Mouse (Mus musculus) T-cell, adult 2 months (primary cell): Measurements from ENCODE around the gene Slc30a2.
"Not testable (repeated sequence)": the region's sequence is repeated elsewhere in the genome, so short reads cannot be mapped to it uniquely, and the experiment has no call there.

Experiments used
- DNase-seq: peaks from one replicate; pipeline ENCODE4 v3.0.0; 2022; ENCODE audit warnings: low spot score

Slc30a2 gene

DNA sequence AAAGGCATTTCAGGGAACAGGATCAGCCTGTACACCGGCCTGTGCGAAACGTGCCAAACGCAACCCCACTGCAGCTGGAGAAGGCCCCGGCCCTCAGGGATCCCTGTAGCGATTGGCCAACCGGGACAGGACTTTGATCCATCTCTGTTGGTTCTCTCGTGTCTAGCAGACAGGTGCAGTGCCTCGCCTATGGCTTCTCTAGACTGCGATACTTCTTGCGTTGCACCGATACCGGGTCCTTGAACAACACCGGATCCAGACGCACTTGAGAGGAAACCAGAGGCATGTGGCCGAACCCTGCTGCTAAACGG is 14.4 kb downstream of the Slc30a2 start:
- no peak for DNase-seq

DNA sequence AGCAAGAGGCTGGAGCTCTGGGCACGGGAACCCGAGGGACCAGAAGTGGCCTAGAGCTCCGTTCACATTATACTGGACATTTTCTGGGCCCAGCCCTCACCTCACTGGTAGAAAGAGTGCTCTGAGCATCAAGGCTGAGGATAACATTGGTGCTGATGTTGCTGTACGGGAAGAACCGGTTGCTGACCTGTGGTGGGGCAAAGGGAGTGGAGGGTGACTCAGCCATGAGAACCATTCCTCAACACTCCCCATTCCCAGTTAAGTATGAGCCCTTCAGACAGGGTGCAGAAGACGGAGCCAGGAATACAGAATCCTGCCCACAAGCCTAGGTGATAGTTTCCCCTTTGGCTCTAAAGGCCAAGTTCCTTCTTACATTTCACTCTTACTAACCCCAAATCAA is 16.7 kb downstream of the Slc30a2 start:
- no peak for DNase-seq

DNA sequence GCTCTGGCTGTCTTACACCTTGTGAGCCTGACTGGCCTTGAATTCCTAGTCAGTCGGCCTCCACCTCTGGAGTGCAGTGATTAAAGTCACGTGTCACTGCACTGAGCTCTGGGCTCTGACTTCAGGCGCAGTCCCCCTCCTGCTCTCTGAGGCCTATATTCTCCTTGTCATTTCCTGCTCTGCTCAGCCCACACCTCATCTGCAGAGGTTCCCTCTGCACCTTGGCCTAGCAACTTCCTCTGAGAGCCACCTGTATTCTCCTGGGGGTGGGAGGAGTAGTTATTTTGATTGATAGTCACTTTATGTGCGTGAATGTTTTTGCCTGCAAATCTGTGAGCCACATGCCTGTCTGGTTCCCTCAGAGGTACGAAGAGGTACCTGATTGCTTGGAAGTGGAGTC is 18.2 kb downstream of the Slc30a2 start:
- peak; percentile 65 for DNase-seq

DNA sequence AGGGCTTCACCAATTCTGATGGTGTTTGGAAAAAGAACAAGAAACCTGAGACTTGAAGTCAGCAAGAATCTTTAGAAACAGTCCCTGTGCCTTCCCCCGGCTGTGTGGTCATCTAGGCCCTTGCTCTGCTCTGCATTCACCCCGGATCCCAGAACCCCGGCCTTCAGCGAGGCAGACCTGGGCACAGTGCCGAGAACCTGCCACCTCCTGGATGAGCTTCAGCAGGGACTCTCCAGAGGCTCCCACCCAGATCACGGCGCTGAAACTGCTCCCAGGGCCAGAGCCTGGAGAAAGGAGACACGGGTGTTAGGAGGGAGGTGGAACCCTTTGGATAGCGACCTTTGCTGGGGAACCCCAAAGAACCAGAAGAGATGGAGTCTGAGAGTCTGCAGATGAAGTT is 19.1 kb downstream of the Slc30a2 start:
- no peak for DNase-seq

DNA sequence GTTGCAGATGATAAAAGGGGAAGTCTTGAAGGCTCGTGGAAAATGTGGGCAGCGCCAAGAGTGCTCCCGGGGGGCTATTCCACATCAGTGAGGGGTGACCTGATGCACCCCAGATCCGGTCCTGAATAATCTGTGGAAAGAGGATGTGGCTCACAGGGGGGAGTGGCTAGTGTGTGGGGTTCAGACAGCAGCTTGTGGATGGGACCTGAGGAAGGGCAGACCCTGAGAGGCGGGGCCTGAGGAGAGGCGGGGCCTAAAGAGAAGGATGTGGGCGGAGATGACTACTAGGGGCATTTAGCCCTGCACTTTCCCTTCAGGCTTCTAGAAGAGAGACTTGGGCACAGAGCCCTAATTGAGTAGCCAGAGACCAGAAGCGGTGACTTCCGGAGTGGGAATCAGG is 19.6 kb downstream of the Slc30a2 start:
- peak; percentile 72 for DNase-seq

DNA sequence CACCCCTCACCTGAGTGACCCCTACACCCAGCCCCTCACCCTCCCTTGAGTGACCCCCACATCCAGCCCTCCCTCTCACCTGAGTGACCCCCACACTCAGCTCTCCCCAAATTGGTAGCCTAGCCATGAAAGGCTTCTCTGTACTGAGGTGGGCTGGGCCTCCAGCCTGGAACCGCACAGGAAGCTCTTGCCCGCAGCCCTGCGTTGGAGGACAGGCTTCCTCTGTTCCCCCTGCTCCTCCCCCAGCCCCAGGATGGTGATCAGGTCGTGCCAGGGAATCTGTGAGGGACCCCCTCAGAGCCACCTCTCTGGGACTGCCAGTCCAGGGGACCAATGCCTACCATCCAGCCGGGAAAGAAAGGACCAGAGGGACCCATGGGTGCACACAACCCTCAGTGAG is 22.3 kb downstream of the Slc30a2 start:
- DNase-seq, result peak; percentile 33

DNA sequence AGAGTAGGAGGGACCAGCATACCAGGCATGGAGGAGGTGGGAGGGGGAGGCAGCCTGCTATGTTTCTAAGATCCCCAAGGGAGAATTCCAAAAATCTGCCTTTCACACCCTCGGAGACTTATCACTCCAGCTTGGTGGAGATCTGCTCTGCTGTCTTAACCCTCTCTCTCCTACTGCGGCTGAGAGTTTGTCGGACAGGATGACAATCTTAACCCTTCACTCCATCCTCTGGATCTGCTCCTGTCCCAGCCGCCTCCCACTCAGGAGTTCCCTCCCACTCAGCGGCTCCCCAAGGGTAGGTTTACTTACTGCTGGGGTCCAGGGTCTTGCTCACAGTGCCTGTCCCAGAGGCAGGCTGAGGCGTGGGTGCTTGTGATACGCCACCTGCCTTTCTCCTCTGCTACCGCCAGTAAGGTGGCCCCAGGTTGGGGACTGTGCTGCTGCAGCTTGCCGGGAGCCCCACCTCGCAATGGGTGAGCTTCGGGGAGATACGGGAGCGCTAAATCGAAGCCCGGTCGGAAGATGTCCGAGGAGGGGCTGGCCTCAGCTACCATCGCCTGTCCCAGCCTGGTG is 27.8 kb downstream of the Slc30a2 start:
- DNase-seq, result no peak

DNA sequence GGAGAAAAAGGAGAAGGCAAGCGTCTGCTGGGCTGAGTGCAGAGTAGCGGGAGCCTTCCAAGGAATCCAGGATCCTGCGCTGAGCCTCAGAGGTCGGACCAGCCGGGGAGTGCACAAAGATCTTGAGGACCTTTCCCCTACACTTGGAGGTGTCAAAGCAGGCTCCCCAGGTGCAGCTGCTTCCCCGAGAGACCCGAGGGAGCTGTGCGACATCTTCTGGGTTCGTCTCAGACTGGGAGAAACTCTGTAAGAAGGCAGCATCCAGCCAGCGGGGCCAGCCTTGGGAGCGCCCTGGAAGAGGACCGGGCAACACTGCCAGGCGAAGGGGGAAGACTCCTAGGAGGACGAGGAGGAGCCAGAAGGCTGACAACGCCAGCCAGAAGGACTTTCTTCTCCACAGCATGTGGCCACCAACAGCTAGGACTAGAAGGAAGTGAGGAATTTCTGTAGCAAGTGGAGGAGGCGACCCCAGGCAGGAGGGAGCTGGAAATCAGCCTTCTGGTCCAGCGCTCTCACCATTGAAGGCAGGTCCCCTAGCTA is 28.4 kb downstream of the Slc30a2 start:
- DNase-seq, result no peak

DNA sequence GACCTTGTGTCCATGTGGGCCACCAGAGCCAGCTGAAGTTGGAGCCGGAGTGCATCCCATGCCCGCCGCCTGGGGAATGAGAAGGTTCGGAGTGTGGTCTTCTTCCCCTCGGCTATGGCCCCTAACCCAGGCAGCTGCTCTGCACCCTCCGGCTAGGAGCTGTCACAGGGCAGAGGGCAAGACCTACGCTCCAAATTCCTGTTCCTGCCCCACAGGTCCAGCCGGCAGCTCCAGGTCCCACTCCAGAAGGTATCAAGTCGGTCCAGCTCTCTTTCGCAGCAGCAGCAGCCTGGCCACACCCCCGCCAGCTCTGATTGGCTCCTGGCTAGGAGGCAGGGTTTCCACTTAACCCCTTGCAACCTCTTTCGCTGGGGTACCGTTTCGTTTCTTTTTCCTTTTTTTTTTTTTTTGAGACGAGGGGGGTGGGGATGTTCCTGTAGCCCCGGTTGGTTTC is 29.3 kb downstream of the Slc30a2 start:
- peak; percentile 61 for DNase-seq

DNA sequence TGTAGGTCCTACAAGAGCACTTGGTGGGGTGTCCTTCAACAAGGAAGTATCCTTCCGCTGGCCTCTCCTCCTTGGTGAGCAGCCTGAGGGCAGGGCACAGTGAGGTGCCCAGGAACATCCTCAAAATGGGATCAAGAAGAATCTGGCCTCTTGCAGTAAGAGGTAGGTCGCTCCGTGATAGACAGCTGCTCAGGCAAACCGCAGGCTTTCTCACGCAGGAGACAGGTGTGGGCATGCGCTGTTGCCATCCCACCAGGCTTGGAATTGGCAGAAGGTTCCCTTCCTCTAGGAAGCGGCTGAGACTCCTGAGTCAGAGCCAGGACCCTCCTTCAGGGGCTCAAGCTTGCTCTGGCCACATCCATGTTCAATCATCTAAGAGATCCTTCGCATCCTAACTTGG is 30.3 kb downstream of the Slc30a2 start:
- DNase-seq, result no peak

DNA sequence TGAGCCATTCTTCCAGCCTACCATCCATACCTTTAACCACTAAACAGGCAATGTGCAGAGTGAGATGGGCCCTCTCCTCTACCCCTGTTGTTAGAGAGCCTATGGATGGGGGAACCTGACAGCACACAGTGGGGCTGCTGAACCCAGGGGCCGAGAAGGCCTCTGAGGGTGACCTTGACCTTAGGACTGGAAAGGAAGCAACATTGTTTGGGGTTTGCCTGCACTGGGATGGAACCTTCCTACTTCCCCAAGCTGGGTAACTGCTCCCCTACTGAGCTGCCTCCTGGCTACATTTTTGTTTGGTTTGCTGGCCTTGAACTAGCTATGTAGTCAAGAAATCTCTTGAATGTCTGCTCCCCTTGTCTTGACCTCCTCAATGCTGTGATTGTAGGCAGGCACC is 31.3 kb downstream of the Slc30a2 start:
- DNase-seq, result no peak

DNA sequence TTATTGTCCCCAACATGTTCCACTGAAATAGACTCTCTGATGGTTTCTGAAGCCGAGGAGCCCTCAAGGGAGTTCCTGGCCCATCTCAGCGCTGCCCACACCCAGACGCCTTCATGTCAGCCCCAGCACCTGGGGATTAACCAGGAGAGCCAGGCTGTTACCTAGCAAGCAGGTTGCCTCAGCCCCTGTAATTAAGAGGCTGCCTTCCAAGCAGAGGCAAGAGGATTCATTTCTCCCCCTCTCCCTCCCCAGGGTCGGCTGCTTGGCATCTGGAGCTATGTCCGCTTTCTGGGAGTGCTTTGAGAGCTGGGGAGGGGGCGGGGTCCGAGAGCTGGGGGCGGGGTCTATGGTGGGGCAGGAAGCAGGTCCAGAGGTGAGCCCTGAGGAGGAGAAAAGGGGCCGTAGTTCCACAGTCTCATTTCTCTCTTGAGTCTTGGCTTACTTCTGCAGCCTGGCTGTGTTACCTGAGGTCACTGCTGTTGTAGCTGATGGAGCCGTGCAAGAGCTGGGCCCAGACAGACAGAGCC is 35.2 kb downstream of the Slc30a2 start:
- DNase-seq, result no peak

DNA sequence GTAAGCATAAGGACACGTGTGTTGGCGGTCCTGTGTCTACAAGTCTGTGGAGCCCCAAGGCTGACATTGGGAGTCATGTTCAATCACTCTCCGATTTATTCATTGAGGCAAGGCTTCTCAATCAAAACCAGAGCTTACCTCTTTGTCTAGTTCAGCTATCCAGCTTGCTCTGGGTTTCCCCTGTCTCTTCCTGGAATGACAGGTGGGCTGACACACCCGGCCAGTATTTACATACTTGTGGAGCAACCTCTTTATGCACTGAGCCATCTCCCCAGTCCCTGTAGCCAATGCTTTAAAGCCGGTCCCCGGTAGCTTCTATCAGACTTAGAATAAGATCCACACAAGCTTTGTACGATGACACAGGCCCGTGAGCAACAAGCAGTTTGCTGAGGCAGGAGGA is 36.5 kb downstream of the Slc30a2 start:
- no peak for DNase-seq

DNA sequence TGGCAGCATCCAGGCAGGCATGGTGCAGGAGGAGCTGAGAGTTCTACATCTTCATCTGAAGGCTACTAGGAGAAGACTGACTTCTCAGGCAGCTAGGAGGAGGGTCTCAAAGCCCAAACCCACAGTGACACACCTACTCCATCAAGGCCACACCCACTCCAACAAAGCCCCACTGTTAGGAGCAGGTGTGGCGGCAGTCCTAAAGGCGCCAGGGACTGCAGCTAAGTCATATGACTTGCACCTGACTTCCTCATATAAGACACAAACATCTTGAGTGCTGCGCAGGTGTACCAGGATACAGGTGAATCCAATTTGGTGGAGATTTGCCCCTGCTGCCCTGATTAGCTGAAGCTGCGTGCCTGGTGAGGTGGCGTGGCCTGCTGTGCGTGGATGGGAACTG is 40.8 kb downstream of the Slc30a2 start, which contains the start of gene Extl1:
TSS of gene Extl1 (minus strand) at position 101 of the 400 bp plus-strand sequence.
- DNase-seq, result not testable (repeated sequence)

DNA sequence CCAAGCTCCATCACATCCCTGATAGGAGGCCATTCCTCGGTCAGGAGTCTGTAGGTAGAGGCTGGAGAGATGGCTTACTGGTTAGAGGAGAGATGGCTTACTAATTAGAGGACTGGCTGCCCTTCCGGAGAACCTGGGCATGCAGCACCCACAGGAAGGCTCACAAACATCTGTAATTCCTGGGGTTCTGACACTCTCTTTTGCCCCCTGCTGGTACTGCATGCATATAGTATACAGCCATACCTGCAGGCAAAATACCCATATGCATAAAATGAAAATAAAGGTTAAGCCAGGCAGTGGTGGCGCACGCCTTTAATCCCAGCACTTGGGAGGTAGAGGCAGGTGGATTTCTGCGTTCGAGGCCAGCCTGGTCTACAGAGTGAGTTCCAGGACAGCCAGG is 44.3 kb downstream of the Slc30a2 start:
- DNase-seq, result peak; percentile 44

DNA sequence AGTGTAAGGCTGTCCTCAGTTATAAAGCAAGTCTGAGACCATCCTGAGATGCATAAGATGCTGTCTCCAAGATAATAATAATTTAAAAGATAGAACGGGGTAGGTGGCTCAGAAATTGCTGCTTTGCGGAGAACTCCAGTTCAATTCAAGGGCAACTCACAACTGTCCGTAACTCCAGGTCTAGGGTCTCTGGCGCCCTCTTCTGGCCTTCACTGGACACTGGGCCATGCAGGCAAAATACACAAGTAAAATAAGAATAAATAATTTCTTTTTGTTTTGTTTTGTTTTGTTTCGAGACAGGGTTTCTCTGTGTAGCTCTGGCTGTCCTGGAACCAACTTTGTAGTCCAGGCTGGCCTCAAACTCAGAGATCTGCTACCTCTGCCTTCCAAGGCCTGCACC is 45.4 kb downstream of the Slc30a2 start:
- peak; percentile 70 for DNase-seq

DNA sequence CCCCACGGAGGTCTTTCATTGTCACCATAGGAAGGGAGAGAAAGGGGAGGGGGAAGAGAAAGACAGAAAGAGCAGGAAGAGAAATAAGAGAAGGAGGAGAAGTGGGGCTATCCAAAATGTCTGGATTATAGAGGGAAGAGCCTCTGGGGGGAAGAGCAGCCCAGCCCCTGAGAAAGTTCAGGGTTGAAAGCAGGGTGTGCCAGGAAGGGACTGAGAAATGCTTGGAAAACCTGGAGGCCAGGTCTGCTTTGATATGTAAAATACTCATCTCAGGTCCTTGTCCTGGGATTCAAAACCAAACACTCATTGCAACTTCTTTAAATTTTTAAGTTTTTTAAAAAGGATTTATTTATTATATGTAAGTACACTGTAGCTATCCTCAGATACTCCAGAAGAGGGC is 48.7 kb downstream of the Slc30a2 start:
- DNase-seq, result no peak

DNA sequence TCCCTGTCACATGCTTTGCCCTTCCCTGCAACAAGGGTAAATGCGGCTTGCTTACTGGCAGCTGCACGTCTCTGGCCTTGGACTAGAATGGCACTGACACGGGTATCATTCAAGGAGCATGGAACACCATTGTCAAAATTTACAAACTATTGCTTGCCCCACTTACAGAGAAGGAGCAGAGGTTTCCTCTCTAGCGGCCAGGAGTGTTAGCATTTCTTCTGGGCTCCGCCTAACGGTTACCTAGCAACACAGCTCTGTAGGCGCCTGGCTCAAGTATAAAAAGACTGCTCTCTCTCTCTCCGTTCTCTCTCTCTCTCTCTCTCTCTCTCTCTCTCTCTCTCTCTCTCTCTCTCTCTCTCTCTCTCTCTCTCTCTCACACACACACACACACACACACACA is 49.6 kb downstream of the Slc30a2 start:
- DNase-seq, result peak; percentile 51

DNA sequence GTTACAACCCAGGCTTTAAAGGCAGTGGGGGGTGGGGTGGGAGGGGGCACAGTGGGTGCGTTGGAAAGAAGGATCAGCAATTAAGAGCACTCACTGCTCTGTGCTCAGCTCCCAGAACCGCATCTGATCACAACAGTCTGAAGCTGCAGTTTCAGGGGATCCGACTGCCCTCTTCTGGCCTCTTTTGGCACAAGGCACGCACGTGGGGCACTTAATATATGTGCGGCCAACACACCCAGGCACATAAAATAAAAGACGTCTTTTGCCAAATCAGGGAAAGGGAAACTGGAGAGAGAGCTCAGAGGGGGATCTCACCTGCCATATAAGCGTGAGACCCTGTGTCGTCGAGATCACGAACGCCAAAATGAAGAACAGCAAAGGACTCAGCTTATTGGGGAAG is 50.0 kb downstream of the Slc30a2 start:
- DNase-seq, result peak; percentile 19

DNA sequence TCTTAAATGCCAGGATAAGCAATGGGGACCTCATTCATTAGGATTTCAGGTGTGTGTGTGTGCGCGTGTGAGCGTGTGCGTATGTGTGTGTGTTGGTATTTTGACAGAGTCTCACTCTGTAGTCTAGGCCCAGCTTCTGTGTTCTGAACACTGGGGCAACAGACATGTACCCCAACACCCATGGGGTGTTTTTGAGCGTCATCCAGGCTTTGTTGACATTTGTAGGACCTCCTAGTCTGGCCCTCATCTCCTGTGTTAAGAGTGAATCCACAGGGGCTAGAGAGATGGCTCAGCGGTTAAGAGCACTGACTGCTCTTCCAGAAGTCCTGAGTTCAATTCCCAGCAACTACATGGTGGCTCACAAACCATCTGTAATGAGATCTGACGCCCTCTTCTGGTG is 52.2 kb downstream of the Slc30a2 start:
- DNase-seq, result no peak

DNA sequence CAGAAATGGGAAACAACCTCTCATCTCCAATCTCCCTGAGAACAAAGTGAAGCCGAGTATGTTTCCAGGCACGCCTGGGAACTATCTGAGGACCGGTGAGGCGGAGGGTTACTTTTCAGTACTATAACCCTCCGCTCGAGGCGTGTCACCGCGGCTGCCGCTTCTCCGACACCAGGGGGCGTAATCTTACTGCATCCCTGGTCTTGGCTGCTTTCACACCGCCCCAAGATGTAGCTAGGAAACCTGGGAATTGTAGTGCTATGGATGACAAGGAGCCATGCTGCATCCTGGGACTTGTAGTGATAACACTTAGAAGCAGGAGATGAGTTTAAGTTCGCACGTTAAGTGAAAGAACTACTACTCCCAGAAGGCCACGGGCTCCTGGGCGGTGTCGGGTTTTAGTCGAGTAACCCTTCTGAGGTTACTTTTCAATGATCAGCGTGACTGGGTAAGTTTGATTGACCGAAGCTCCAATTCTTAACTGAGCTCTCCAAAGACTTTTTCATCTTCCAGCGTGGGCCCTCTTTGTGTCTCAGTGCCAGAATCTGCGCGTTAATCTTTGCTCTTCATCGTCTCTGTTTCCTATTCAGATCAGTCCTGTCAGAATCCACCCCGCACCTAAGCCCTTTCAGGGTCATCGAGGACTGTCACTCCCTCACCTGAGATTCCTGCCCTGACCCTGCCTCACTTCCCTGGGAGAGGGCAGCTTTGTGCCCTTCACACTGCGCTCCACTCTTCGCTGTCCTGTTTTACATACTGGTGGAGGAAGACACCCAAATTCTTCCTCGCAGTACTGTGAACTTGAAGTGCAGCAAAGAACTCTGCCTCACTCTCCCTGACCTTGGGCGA is 53.2 kb downstream of the Slc30a2 start, which contains the start of gene Pafah2:
TSS of gene Pafah2 (plus strand) at position 344 of the 849 bp plus-strand sequence.
- peak; percentile 95 for DNase-seq

DNA sequence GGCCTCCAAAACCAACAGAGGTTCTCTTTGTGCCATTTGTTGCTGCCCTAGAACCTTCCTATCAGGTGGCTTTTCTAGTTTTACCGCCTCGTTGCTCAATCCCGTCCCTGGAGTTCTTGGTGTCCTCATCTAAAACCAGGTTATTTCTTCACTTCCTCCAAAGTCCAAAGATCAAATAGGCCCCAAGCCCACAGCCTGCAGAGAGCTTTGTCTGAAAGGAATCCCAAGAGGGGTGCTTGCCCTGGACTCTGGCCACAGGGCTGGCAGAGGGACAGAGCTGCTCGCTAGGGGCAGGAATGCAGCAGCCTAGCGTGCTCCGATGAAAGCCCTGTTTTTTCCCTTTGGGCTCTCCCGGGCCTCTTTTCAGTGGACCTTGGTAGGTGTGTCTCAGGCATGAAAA is 54.1 kb downstream of the Slc30a2 start:
- no peak for DNase-seq

DNA sequence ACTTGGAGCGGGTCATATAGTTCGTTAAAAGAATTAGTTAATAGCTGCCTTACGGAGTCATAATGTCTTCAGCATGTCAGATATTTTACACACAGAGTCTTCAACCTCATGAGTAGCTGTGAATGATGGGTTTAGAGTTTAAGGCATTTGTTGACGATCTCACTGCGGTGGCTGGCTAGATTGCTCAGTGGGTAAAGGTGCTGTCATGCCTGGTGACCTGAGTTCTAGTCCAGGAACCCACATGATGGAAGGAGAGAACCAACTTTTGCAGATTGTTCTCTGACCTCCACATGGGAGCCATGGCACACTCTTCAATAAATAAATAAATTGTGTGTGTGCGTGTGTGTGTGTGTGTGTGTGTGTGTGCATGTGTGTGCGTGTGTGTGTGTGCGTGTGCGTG is 54.8 kb downstream of the Slc30a2 start:
- DNase-seq, result no peak
